Mouse (Mus musculus): ENCODE measurements at regions not wholly inside any gene's neighbourhood (a gene's known extent, or its start where the extent isn't known, plus 50 kb on each side); places are given as distances from the start of the nearest gene placed in this dataset.
"Not testable (repeated sequence)": the region's sequence is repeated elsewhere in the genome, so short reads cannot be mapped to it uniquely, and the experiment has no call there.

DNA sequence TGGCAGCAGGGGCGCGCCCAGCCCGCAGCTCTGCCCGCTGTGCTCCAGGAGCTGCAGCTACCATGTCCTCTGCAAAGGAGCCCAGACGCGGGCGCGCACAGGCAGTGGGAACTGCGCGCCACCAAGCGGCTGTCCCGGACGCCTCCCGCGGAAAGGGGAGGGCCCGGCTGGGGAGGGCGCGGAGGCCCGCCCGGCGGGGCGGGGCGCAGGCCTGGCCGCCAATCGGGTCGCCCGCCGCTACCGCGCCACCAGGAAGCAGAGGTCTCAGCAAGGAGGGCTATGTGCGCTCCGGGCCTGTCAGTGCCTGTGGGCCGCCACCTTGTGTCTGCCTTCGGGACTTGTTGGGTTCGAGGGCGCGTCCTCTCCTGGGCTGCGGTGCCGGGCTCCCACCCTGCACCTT, 367.0 kb upstream of the Ywhaq start:
- not testable (repeated sequence) for H3K4me1 ChIP-seq (ENCODE audit: control insufficient read depth, insufficient read depth, low read length); H3K27me3 ChIP-seq (ENCODE audit: control insufficient read depth, insufficient read depth, low read length); H3K9ac ChIP-seq (replicated peaks; ENCODE audit: low read depth, low read length); H3K9me3 ChIP-seq (ENCODE audit: control insufficient read depth, low read length); H3K36me3 ChIP-seq (ENCODE audit: control insufficient read depth, insufficient read depth, low read length); H3K27ac ChIP-seq (ENCODE audit: low read depth, low read length)
- H3K4me3 ChIP-seq (ENCODE audit: low read depth, low read length) = peak overlapping the region; percentile 32
- WGBS = under 1% methylated on average over 33 of the region's 39 CpGs
- H3K4me2 ChIP-seq (ENCODE audit: low read depth, low read length) = peak overlapping the region; percentile 26; the same call in 1 of the 2 replicates
- ATAC-seq (ENCODE audit: low read depth) = peak; percentile 92

DNA sequence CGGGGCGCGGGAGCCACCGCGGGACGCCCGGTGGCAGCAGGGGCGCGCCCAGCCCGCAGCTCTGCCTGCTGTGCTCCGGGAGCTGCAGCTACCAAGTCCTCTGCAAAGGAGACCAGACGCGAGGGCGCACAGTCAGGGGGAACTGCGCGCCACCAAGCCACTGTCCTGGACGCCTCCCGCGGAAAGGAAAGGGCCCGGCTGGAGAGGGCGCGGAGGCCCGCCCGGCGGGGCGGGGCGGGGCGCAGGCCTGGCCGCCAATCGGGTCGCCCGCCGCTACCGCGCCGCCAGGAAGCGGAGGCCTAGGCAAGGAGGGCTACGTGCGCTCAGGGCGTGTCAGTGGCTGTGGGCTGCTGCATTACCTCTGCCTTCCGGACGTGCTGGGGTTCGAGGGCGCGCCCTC, 361.3 kb upstream of the Ywhaq start:
- H3K27ac ChIP-seq (ENCODE audit: low read depth, low read length); H3K9me3 ChIP-seq (ENCODE audit: control insufficient read depth, low read length); H3K4me2 ChIP-seq (ENCODE audit: low read depth, low read length); H3K27me3 ChIP-seq (ENCODE audit: control insufficient read depth, insufficient read depth, low read length); H3K4me1 ChIP-seq (ENCODE audit: control insufficient read depth, insufficient read depth, low read length); ATAC-seq (ENCODE audit: low read depth); H3K4me3 ChIP-seq (ENCODE audit: low read depth, low read length); H3K9ac ChIP-seq (replicated peaks; ENCODE audit: low read depth, low read length); H3K36me3 ChIP-seq (ENCODE audit: control insufficient read depth, insufficient read depth, low read length): not testable (repeated sequence)
- 4% methylated on average over 19 of the region's 45 CpGs for WGBS

DNA sequence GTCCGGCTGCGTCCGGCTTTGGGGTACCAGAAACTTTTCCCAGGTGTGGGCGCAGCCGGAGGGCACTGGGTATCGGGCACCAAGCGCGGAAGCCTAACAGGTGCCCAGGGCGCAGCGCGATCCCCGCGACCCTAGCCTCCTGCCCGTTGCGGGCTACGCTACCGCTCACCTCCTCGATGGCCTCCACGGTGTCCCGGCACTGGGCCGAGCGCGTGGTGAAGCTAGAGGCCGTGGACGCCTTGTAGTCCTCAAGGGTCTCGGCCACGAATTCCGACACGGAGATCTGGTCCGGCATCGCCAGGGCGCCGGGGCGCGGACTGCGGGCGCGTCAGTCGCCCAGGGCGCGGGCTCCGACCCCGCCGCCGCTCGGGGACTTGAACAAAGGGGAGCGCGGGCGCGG, 360.9 kb upstream of the Ywhaq start:
- WGBS = 21% methylated on average over 38 of the region's 50 CpGs
- not testable (repeated sequence) for ATAC-seq (ENCODE audit: low read depth); H3K4me1 ChIP-seq (ENCODE audit: control insufficient read depth, insufficient read depth, low read length); H3K36me3 ChIP-seq (ENCODE audit: control insufficient read depth, insufficient read depth, low read length); H3K27ac ChIP-seq (ENCODE audit: low read depth, low read length); H3K27me3 ChIP-seq (ENCODE audit: control insufficient read depth, insufficient read depth, low read length); H3K9ac ChIP-seq (replicated peaks; ENCODE audit: low read depth, low read length); H3K9me3 ChIP-seq (ENCODE audit: control insufficient read depth, low read length); H3K4me2 ChIP-seq (ENCODE audit: low read depth, low read length); H3K4me3 ChIP-seq (ENCODE audit: low read depth, low read length)

DNA sequence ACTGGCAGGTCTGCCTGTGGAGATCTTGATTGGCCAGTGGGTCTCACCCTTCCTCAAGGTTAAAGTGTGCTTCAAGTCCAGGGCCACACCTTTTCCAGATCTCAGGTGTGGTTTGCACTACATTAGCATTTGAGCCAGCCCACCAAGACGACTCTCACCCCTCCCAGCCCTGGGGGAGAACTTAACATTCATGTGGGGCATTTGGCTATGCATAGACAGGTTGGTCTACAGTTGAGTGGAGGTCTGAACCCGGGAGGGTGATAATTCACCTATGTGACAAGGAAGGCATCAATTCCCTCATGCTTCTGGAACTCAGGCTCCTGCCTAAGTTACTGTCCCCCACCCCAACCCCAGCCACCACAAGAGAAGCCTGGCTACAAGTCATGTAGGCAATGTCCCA, 350.3 kb upstream of the Ywhaq start:
- H3K9ac ChIP-seq (replicated peaks; ENCODE audit: low read depth, low read length); H3K4me2 ChIP-seq (ENCODE audit: low read depth, low read length); H3K9me3 ChIP-seq (ENCODE audit: control insufficient read depth, low read length); H3K4me1 ChIP-seq (ENCODE audit: control insufficient read depth, insufficient read depth, low read length); H3K27me3 ChIP-seq (ENCODE audit: control insufficient read depth, insufficient read depth, low read length); H3K36me3 ChIP-seq (ENCODE audit: control insufficient read depth, insufficient read depth, low read length); H3K4me3 ChIP-seq (ENCODE audit: low read depth, low read length); ATAC-seq (ENCODE audit: low read depth); H3K27ac ChIP-seq (ENCODE audit: low read depth, low read length): not testable (repeated sequence)
- 79% methylated on average over 2 of the region's 2 CpGs for WGBS

Data from neural tube, embryonic 14.5 days (tissue).